Mouse (Mus musculus): ENCODE results near the gene Spty2d1. TPM values are rescaled to one million over a fixed set of nuclear protein-coding genes. Genes with fewer than 3 reads are reported as not detected.
A peak's percentile ranks its signal among the peaks of the same experiment; 100 is the strongest.
"Not testable (repeated sequence)": the region's sequence is repeated elsewhere in the genome, so short reads cannot be mapped to it uniquely, and the experiment has no call there.

Spty2d1 gene
- polyA plus RNA-seq, 1 experiment from 2014 or later, result 13.6 TPM

DNA sequence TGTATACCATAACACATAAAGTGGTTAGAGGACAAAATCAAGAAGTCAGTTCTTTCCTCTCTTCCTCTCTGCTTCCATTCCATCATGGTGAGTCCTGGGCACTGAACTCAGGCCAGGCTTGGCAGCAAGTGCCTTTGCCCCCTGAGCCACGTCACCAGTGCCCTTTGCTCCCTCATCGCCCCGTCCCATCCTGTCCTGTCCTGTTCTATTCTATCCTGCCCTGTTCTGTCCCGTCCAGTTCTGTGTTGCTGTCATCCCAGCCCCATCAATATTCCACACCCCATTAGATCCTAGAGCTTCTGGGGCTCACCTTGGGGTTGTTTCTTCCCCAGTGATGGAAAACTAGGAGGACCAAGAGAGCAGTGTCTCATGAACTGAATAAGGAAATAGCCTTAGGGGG lies 33.9 kb upstream of the Spty2d1 start:
- H3K27ac ChIP-seq, result peak overlapping the region; percentile 74; the same call in 1 of the 2 replicates
- H3K36me3 ChIP-seq, result no peaks in the 10 kb centered on the region
- 78% methylated on average over 4 of the region's 4 CpGs for WGBS
- H3K9me3 ChIP-seq (replicated peaks), result no peaks in the 10 kb centered on the region
- H3K9ac ChIP-seq, result no peak overlapping the region
- H3K27me3 ChIP-seq, result no peaks in the 10 kb centered on the region
- H3K4me2 ChIP-seq, result no peak overlapping the region
- no peak overlapping the region for H3K4me3 ChIP-seq
- no peak for ATAC-seq (replicated peaks; ENCODE audit: insufficient number of reproducible peaks, insufficient read depth, low FRiP score, low read depth)
- H3K4me1 ChIP-seq (replicated peaks), result peaks cover 9% of the 10 kb centered on the region; the same call in 1 of the 2 replicates

- H3K4me2 ChIP-seq, result no peak overlapping the region
- no peaks in the 10 kb centered on the region for H3K9me3 ChIP-seq (replicated peaks)
- 80% methylated on average over 3 of the region's 3 CpGs for WGBS
- H3K4me3 ChIP-seq, result no peak overlapping the region
- H3K36me3 ChIP-seq, result no peaks in the 10 kb centered on the region
- H3K4me1 ChIP-seq (replicated peaks), result peaks cover 9% of the 10 kb centered on the region; the same call in 1 of the 2 replicates
- H3K27me3 ChIP-seq, result no peaks in the 10 kb centered on the region
- H3K9ac ChIP-seq, result no peak overlapping the region
- ATAC-seq (replicated peaks; ENCODE audit: insufficient number of reproducible peaks, insufficient read depth, low FRiP score, low read depth), result no peak
- no peak overlapping the region for H3K27ac ChIP-seq
These were observed 33.5 kb upstream of the Spty2d1 start for GRCm38 (mm10) chr7:47041706-47042105.

- 66% methylated on average over 8 of the region's 8 CpGs for WGBS
- Histone ChIP-seq H3K36me3 (no peaks in the 10 kb centered on the region), H3K9ac (no peak overlapping the region), H3K4me2 (no peak overlapping the region), H3K9me3 (replicated peaks) (no peaks in the 10 kb centered on the region), H3K4me1 (replicated peaks) (no peaks in the 10 kb centered on the region), H3K4me3 (no peak overlapping the region), H3K27ac (no peak overlapping the region), H3K27me3 (no peaks in the 10 kb centered on the region)
- no peak for ATAC-seq (replicated peaks; ENCODE audit: insufficient number of reproducible peaks, insufficient read depth, low FRiP score, low read depth)
These were observed 27.2 kb upstream of the Spty2d1 start for GRCm38 (mm10) chr7:47035426-47035825.

GRCm38 (mm10) chr7:47034785-47035384 lies 26.7 kb upstream of the Spty2d1 start:
- Histone ChIP-seq H3K27me3 (no peaks in the 10 kb centered on the region), H3K4me2 (no peak overlapping the region), H3K27ac (no peak overlapping the region), H3K4me3 (no peak overlapping the region), H3K4me1 (replicated peaks) (no peaks in the 10 kb centered on the region), H3K9me3 (replicated peaks) (no peaks in the 10 kb centered on the region), H3K9ac (no peak overlapping the region), H3K36me3 (no peaks in the 10 kb centered on the region)
- no peak for ATAC-seq (replicated peaks; ENCODE audit: insufficient number of reproducible peaks, insufficient read depth, low FRiP score, low read depth)
- 82% methylated on average over 4 of the region's 4 CpGs for WGBS

DNA sequence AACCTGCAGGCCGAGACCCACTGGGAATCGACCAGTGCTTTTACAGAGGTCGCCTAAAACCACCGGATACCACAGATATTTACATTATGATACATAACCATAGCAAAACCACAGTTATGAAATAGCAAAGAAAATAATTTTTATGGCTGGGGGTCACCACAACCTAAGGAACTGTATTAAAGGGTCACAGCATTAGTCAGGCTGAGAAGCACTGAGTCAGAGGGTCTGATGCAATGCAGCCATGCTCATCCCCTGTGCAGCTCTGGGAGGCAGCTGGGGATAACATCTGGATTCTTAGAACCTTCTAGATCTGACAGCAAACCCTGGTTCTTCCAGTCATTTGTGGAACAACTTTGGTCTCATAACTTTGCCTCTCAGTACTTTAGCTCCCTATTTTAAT lies 23.2 kb upstream of the Spty2d1 start:
- Histone ChIP-seq H3K27ac (no peak overlapping the region), H3K9ac (no peak overlapping the region), H3K9me3 (replicated peaks) (no peaks in the 10 kb centered on the region), H3K4me3 (no peak overlapping the region), H3K27me3 (no peaks in the 10 kb centered on the region), H3K4me2 (no peak overlapping the region), H3K4me1 (replicated peaks) (no peaks in the 10 kb centered on the region), H3K36me3 (no peaks in the 10 kb centered on the region)
- 75% methylated on average over 4 of the region's 4 CpGs for WGBS
- no peak for ATAC-seq (replicated peaks; ENCODE audit: insufficient number of reproducible peaks, insufficient read depth, low FRiP score, low read depth)

DNA sequence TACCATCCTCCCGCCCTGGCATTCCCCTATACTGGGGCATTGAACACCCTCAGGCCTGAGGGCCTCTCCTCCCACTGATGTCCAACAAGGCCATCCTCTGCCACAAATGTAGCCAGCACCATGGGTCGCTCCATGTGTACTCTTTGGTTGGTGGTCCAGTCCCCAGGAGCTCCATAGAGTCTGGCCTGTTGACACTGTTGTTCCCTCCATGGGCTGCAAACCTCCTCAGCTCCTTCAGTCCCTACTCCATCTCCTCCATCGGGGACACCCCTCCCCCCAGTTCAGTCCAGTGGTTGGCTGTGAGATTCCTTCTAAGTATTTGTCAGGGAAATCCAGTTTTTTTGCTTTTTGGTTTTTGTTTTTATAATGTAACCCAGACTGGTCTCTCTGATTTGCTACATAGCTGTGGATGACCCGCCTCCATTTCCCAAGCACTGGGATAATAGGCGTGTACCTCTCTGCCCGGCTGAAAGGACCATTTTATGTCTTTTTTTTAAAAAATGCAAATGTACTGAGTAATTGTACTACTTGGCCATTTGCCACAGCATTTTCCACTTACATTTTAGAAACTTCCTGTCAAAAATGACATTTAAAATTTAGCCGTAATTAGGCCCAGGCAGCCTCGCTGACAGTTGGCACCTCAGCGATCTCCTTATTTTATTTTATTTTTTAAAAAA lies 22.4 kb upstream of the Spty2d1 start:
- no peaks in the 10 kb centered on the region for H3K9me3 ChIP-seq (replicated peaks)
- H3K36me3 ChIP-seq, result no peaks in the 10 kb centered on the region
- H3K27ac ChIP-seq, result no peak overlapping the region
- H3K27me3 ChIP-seq, result no peaks in the 10 kb centered on the region
- H3K4me2 ChIP-seq, result no peak overlapping the region
- no peaks in the 10 kb centered on the region for H3K4me1 ChIP-seq (replicated peaks)
- ATAC-seq (replicated peaks; ENCODE audit: insufficient number of reproducible peaks, insufficient read depth, low FRiP score, low read depth), result no peak
- no peak overlapping the region for H3K4me3 ChIP-seq
- H3K9ac ChIP-seq, result no peak overlapping the region
- 79% methylated on average over 9 of the region's 9 CpGs for WGBS

GRCm38 (mm10) chr7:47027520-47027919 lies 19.3 kb upstream of the Spty2d1 start:
- no peak overlapping the region for H3K4me3 ChIP-seq
- H3K4me2 ChIP-seq, result no peak overlapping the region
- H3K9me3 ChIP-seq (replicated peaks), result no peaks in the 10 kb centered on the region
- no peaks in the 10 kb centered on the region for H3K36me3 ChIP-seq
- H3K9ac ChIP-seq, result no peak overlapping the region
- peaks cover 3% of the 10 kb centered on the region; the same call in 1 of the 2 replicates for H3K4me1 ChIP-seq (replicated peaks)
- no peak for ATAC-seq (replicated peaks; ENCODE audit: insufficient number of reproducible peaks, insufficient read depth, low FRiP score, low read depth)
- H3K27ac ChIP-seq, result no peak overlapping the region
- WGBS, result 91% methylated on average over 1 of the region's 1 CpGs
- no peaks in the 10 kb centered on the region for H3K27me3 ChIP-seq

DNA sequence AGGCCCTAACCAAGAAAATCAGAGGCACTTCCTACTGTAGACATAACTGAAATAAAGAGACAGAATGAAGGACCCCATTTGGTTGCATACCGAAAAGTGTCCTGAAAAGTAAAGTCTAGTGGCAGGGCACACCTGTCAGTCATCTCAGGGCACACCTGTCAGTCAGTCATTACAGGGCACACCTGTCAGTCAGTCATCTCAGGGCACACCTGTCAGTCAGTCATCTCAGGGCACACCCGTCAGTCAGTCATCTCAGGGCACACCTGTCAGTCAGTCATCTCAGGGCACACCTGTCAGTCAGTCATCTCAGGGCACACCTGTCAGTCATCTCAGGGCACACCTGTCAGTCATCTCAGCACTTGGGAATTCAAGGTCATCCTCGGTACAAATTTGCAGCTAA lies 18.7 kb upstream of the Spty2d1 start:
- 80% methylated on average over 3 of the region's 3 CpGs for WGBS
- not testable (repeated sequence) for H3K4me3 ChIP-seq; ATAC-seq (replicated peaks; ENCODE audit: insufficient number of reproducible peaks, insufficient read depth, low FRiP score, low read depth)

GRCm38 (mm10) chr7:47025429-47025828 lies 17.2 kb upstream of the Spty2d1 start:
- Histone ChIP-seq H3K4me2 (no peak overlapping the region), H3K4me1 (replicated peaks) (peaks cover 7% of the 10 kb centered on the region), H3K4me3 (no peak overlapping the region), H3K36me3 (no peaks in the 10 kb centered on the region), H3K9ac (no peak overlapping the region), H3K9me3 (replicated peaks) (no peaks in the 10 kb centered on the region), H3K27me3 (0 out of 2 replicates have a peak, but pooled peaks cover 3% of the 10 kb centered on the region), H3K27ac (no peak overlapping the region)
- no peak for ATAC-seq (replicated peaks; ENCODE audit: insufficient number of reproducible peaks, insufficient read depth, low FRiP score, low read depth)
- 46% methylated on average over 9 of the region's 9 CpGs for WGBS

More for the DNA sequence above, 18.7 kb upstream of the Spty2d1 start:
- H3K27ac ChIP-seq; H3K4me2 ChIP-seq; H3K9ac ChIP-seq; H3K27me3 ChIP-seq; H3K36me3 ChIP-seq; H3K9me3 ChIP-seq (replicated peaks); H3K4me1 ChIP-seq (replicated peaks): not testable (repeated sequence)

DNA sequence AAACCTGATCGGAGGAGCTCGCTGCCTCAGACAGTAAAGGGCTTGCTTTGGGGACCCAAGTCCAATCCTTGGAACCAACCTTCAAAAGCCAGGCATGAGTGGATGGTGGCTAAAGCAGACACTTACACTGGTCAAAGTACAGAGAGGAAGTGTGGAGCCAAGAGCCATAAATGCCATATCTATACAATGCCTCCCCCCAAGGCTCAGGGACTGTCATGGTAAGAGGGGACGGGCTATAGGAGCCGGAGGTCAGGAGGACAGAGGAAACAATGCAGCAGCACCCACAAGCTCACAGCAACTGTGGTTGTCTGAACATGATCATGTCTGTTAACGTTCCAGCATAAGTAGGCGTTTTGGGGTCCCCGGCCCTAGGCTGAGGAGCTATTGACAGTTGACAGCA lies 16.2 kb upstream of the Spty2d1 start:
- H3K4me3 ChIP-seq, result no peak overlapping the region
- 0 out of 2 replicates have a peak, but pooled peaks cover 4% of the 10 kb centered on the region for H3K27me3 ChIP-seq
- H3K9ac ChIP-seq, result no peak overlapping the region
- no peak for ATAC-seq (replicated peaks; ENCODE audit: insufficient number of reproducible peaks, insufficient read depth, low FRiP score, low read depth)
- H3K4me2 ChIP-seq, result no peak overlapping the region
- no peaks in the 10 kb centered on the region for H3K36me3 ChIP-seq
- 86% methylated on average over 7 of the region's 7 CpGs for WGBS
- no peak overlapping the region for H3K27ac ChIP-seq
- no peaks in the 10 kb centered on the region for H3K9me3 ChIP-seq (replicated peaks)
- H3K4me1 ChIP-seq (replicated peaks), result peaks cover 7% of the 10 kb centered on the region

DNA sequence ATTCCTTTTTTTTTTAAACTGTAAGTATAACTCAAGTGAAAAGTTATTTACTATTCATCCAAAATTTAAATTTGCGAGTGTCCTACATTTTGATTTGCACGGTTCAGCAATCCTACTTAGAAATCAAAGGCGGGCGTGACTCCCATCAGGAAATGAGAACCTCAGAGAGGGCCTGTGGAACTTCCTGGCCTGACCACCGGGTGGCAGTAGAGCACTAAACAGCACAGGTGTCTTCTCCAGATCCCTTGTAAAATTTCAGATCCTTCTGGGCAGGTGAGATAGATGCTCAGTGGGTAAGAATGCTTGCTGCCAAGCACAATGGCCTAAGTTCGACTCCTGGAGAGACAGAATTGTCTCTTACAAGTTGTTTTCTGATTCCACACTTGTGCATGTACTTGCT lies 15.3 kb upstream of the Spty2d1 start:
- Histone ChIP-seq H3K4me2 (no peak overlapping the region), H3K9ac (no peak overlapping the region), H3K36me3 (no peaks in the 10 kb centered on the region), H3K27ac (no peak overlapping the region), H3K9me3 (replicated peaks) (no peaks in the 10 kb centered on the region), H3K27me3 (0 out of 2 replicates have a peak, but pooled peaks cover 4% of the 10 kb centered on the region), H3K4me1 (replicated peaks) (peaks cover 7% of the 10 kb centered on the region), H3K4me3 (no peak overlapping the region)
- WGBS, result 11% methylated on average over 6 of the region's 6 CpGs
- no peak for ATAC-seq (replicated peaks; ENCODE audit: insufficient number of reproducible peaks, insufficient read depth, low FRiP score, low read depth)

DNA sequence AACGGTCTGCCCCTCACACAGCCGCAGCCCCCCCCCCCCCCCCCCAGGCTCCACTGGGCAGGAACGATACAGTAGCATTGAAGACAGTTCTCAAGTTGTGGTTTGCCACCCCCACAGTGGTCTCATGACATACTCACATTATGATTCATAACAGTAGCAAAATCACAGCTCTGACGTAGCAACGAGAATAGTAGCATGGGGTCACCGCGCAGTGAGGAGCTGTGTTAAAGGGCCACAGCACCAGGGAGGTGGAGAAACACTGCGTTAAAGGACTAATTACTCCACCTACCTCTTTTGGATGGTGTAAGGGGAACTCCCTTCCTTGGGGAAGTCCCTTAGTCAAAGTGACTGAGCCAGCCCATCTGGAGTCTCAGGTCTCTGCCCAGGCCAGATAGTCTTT lies 14.3 kb upstream of the Spty2d1 start:
- H3K9me3 ChIP-seq (replicated peaks), result no peaks in the 10 kb centered on the region
- no peak overlapping the region for H3K27ac ChIP-seq
- no peak overlapping the region for H3K4me2 ChIP-seq
- H3K27me3 ChIP-seq, result 0 out of 2 replicates have a peak, but pooled peaks cover 4% of the 10 kb centered on the region
- 54% methylated on average over 8 of the region's 8 CpGs for WGBS
- H3K4me3 ChIP-seq, result no peak overlapping the region
- ATAC-seq (replicated peaks; ENCODE audit: insufficient number of reproducible peaks, insufficient read depth, low FRiP score, low read depth), result no peak
- H3K4me1 ChIP-seq (replicated peaks), result peaks cover 7% of the 10 kb centered on the region
- no peaks in the 10 kb centered on the region for H3K36me3 ChIP-seq
- H3K9ac ChIP-seq, result no peak overlapping the region
